8 mouse cellular contexts compared by ENCODE assay signal in the genomic region with DNA sequence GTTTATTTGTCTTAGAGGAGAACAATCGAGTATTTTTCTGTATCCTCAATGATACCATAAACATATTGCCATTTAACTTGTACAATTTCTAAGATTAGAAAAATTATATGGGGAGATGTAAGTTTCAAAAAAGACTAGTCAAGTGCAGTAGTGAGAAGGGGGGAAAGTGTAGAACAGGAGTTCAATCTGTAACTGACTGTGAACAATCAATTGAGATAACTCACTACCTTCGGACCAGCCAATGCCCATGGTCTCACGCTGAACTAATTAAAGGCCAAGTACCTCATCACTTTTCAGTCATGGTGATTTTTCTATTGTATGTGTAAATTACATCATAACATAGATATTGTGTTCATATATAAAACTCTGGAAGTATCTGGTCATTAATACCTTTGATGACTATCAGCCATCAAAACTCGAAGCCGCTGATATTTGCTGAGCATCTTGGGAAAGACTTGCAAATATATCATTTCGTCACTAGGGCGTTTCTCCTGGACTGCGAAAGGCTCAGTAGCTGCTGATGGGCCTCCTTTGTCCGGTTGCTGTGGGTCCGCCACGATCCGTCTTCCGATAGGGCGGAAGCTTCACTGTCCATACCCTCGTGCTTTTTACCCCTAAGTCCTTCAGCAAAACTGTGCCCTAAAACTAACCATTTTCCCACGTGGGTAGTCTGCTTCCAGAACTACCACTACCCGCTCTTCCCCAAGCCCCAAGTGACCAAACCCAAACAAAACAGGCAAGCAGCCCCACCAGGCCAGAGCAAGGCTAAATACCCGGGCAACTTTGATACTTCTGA. TPM values are rescaled to one million over a fixed set of nuclear protein-coding genes. Genes with fewer than 3 reads are reported as not detected.
DNase-seq lines count a peak whose midpoint lies in the region; ATAC-seq lines count a peak whose summit lies in the region.

No protein-coding gene starts in this region.

- peak; percentile 84 for DNase-seq in CD4-positive, CD25-positive, alpha-beta regulatory T cell, adult 2 months (ENCODE audit: low read depth, low spot score)
- DNase-seq in fibroblast of lung, adult 2 months (ENCODE audit: low read depth): peak; percentile 73
- peak; percentile 87 for DNase-seq in kidney, postnatal 10 days
- DNase-seq in naive thymus-derived CD4-positive, alpha-beta T cell, adult 2 months (ENCODE audit: low read depth): peak; percentile 93
- peak; percentile 89 for DNase-seq in splenic B cell, adult 2 months (ENCODE audit: low read depth, low spot score)

- peaks cover 3% of the 10 kb centered on the region; the same call in 1 of the 2 replicates for H3K4me1 ChIP-seq in brown adipose tissue, adult 24 weeks (ENCODE audit: control insufficient read depth, insufficient read depth, insufficient read length, low read length)
- peaks cover 0 to 3% of the 10 kb centered on the region in 2 experiments; a peak in 1 of 4 replicates for H3K4me1 ChIP-seq in heart, embryonic 14.5 days (ENCODE audit: control insufficient read depth in 2 of 2, insufficient read depth in 2 of 2, low read length in 2 of 2)
- H3K4me1 ChIP-seq in liver, embryonic 12.5 days: peaks cover 26% of the 10 kb centered on the region

- ATAC-seq in heart, embryonic 14.5 days (ENCODE audit: insufficient number of reproducible peaks, insufficient read depth, low FRiP score, low read depth): peak; percentile 83
- ATAC-seq in liver, embryonic 12.5 days: peak; percentile 88

- peak overlapping the region; percentile 68 for H3K4me2 ChIP-seq in heart, embryonic 14.5 days (ENCODE audit: low read length)
- peak overlapping the region; percentile 62 for H3K4me2 ChIP-seq in liver, embryonic 12.5 days

- H3K4me3 ChIP-seq in brown adipose tissue, adult 24 weeks (ENCODE audit: insufficient read depth, low read depth, low read length): peak overlapping the region; percentile 96
- H3K4me3 ChIP-seq in heart, embryonic 14.5 days (ENCODE audit: control insufficient read depth in 1 of 2, insufficient read depth in 1 of 2, low read depth in 1 of 2, low read length in 2 of 2): peak overlapping the region; percentile 55 to 95
- peak overlapping the region; percentile 53 for H3K4me3 ChIP-seq in liver, embryonic 12.5 days

- H3K27me3 ChIP-seq in heart, embryonic 14.5 days (ENCODE audit: control insufficient read depth, insufficient read depth, low read length): no peaks in the 10 kb centered on the region
- H3K27me3 ChIP-seq in liver, embryonic 12.5 days (replicated peaks): no peaks in the 10 kb centered on the region
- H3K27me3 ChIP-seq in splenic B cell, adult 2 months (ENCODE audit: control insufficient read depth, insufficient read depth, low read length, poor library complexity, severe bottlenecking): no peaks in the 10 kb centered on the region

- H3K9me3 ChIP-seq in heart, embryonic 14.5 days (ENCODE audit: control insufficient read depth, low read length): no peaks in the 10 kb centered on the region
- H3K9me3 ChIP-seq in liver, embryonic 12.5 days (replicated peaks): no peaks in the 10 kb centered on the region

- peak overlapping the region; percentile 98 for H3K27ac ChIP-seq in brown adipose tissue, adult 24 weeks (replicated peaks; ENCODE audit: low read depth, low read length)
- peak overlapping the region; percentile 92 to 100 for H3K27ac ChIP-seq in heart, embryonic 14.5 days (replicated peaks in 1 of 2; ENCODE audit: control insufficient read depth in 1 of 2, insufficient read depth in 1 of 2, low read depth in 2 of 2, low read length in 2 of 2)
- H3K27ac ChIP-seq in liver, embryonic 12.5 days: peak overlapping the region; percentile 79

- H3K36me3 ChIP-seq in heart, embryonic 14.5 days (ENCODE audit: control insufficient read depth, insufficient read depth, low read length): no peaks in the 10 kb centered on the region
- H3K36me3 ChIP-seq in liver, embryonic 12.5 days: no peaks in the 10 kb centered on the region
- no peaks in the 10 kb centered on the region for H3K36me3 ChIP-seq in splenic B cell, adult 2 months (ENCODE audit: control insufficient read depth, insufficient read depth, low read length, poor library complexity, severe bottlenecking)

- peak overlapping the region; percentile 83 for H3K9ac ChIP-seq in heart, embryonic 14.5 days (ENCODE audit: low read length)
- H3K9ac ChIP-seq in liver, embryonic 12.5 days: peak overlapping the region; percentile 63

- 1% methylated on average over 18 of the region's 18 CpGs for WGBS in heart, embryonic 14.5 days
- WGBS in liver, embryonic 12.5 days (ENCODE audit: insufficient replicate concordance): under 1% methylated on average over 18 of the region's 18 CpGs

RNA-seq across cellular contexts. Expression of a gene that starts 25.1 kb away (rescaled TPM):
- 30.2 and 50.2 TPM in 2 replicates for polyA plus RNA-seq in brown adipose tissue, adult 24 weeks (2012; ENCODE audit: insufficient read depth, insufficient read length, missing spikeins)
- polyA plus RNA-seq in heart, embryonic 14.5 days (2014; fragmentation: Nextera tagmentation; extraction: Ambion mirVana): 149 TPM in 2 replicates
- 142 and 147 TPM in 2 replicates for polyA plus RNA-seq in liver, embryonic 12.5 days (2016; fragmentation: Nextera tagmentation; extraction: Ambion mirVana)

RNA-seq across cellular contexts. Expression of a gene that starts 42.5 kb away (rescaled TPM):
- not detected in 2 replicates for polyA plus RNA-seq in brown adipose tissue, adult 24 weeks (2012; ENCODE audit: insufficient read depth, insufficient read length, missing spikeins)
- 1.0 and 1.4 TPM in 2 replicates for polyA plus RNA-seq in heart, embryonic 14.5 days (2014; fragmentation: Nextera tagmentation; extraction: Ambion mirVana)
- 0.99 and 1.0 TPM in 2 replicates for polyA plus RNA-seq in liver, embryonic 12.5 days (2016; fragmentation: Nextera tagmentation; extraction: Ambion mirVana)

RNA-seq across cellular contexts. Expression of a gene that starts 47.3 kb away (rescaled TPM):
- polyA plus RNA-seq in brown adipose tissue, adult 24 weeks (2012; ENCODE audit: insufficient read depth, insufficient read length, missing spikeins): 2.6 and 3.3 TPM in 2 replicates
- 3.9 and 4.7 TPM in 2 replicates for polyA plus RNA-seq in heart, embryonic 14.5 days (2014; fragmentation: Nextera tagmentation; extraction: Ambion mirVana)
- 3.0 and 3.7 TPM in 2 replicates for polyA plus RNA-seq in liver, embryonic 12.5 days (2016; fragmentation: Nextera tagmentation; extraction: Ambion mirVana)

Comparison
In these comparisons a context has a peak if more than half of its experiments do, and no peak if none do; other contexts are left out.
1. Peak in every context shown above with its lines: DNase-seq, ATAC-seq, H3K4me3 ChIP-seq and H3K27ac ChIP-seq.